Mouse (Mus musculus) forebrain, embryonic 16.5 days (tissue): ENCODE data around the gene Ascl5. TPM values are rescaled to one million over a fixed set of nuclear protein-coding genes. Genes with fewer than 3 reads are reported as not detected.

Experiments used
- ATAC-seq: fragments of 200-750 bp; cut with Nextera tagmentation; 2 replicates; pipeline ENCODE4 v1.8.0; 2017; ENCODE audit warnings: mild to moderate bottlenecking, moderate library complexity
- H3K27ac ChIP-seq: fragments of 300-500 bp; sonication (generic); 2 replicates; pipeline ENCODE4 v1.5.1; 2014; ENCODE audit warnings: low read length, control low read depth
- H3K27me3 ChIP-seq: fragments of 300-500 bp; sonication (generic); replicated peaks from 2 replicates; pipeline ENCODE4 v1.6.1; 2014; ENCODE audit warnings: low read length; ENCODE audit not compliant: control insufficient read depth, insufficient read depth
- H3K36me3 ChIP-seq: fragments of 300-500 bp; sonication (generic); 2 replicates; pipeline ENCODE4 v1.6.1; 2014; ENCODE audit not compliant: control insufficient read depth, insufficient read depth
- H3K4me1 ChIP-seq: fragments of 300-500 bp; sonication (generic); replicated peaks from 2 replicates; pipeline ENCODE4 v1.6.1; 2014; ENCODE audit warnings: low read length; ENCODE audit not compliant: control insufficient read depth, insufficient read depth
- H3K4me2 ChIP-seq: fragments of 300-500 bp; sonication (generic); 2 replicates; pipeline ENCODE4 v1.6.1; 2014; ENCODE audit warnings: mild to moderate bottlenecking, low read length, control low read depth
- H3K4me3 ChIP-seq: fragments of 300-500 bp; sonication (generic); replicated peaks from 2 replicates; pipeline ENCODE4 v1.5.1; 2014; ENCODE audit warnings: mild to moderate bottlenecking, low read length, control low read depth
- H3K9ac ChIP-seq: fragments of 300-500 bp; sonication (generic); replicated peaks from 2 replicates; pipeline ENCODE4 v1.6.1; 2014; ENCODE audit warnings: low read depth, low read length, control low read depth
- H3K9me3 ChIP-seq: fragments of 300-500 bp; sonication (generic); 2 replicates; pipeline ENCODE4 v1.6.1; 2016; ENCODE audit warnings: low read length; ENCODE audit not compliant: control insufficient read depth
- WGBS: fragments of 180-500 bp; shearing (Covaris S2); extraction: QIAGEN DNeasy Blood & Tissue Kit; methylation state at CpG from one replicate; pipeline ENCODE4 v1.1.7; 2014; 5-methylcytosine and 5-hydroxymethylcytosine counted together
- polyA plus RNA-seq: library from polyadenylated mRNA; unstranded; fragments of >200 nt; fragmentation: Nextera tagmentation; extraction: Ambion mirVana; gene quantifications from 2 replicates; pipeline ENCODE4 v1.2.1, GENCODE M21; 2015

Gene Ascl5
- polyA plus RNA-seq, 1 experiment from 2014 or later: not detected

DNA sequence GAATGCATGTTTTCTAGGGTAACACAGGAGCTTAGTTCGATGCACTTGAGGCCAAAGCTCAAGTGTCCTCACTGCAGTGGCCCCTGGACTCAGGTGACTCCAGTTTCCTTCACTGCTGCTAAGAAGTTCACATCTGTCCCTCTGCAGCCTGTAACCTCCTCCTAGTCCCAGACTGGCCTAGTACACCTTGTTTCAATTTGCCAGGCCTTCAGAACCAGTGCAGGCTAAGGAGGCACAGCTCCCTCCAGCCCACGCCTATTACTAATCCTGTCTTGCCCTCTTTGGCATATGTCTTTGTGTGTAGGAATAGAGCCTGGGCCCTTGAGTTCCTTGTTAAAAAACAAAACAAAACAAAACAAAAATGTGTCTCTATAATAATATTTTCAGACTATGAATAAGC is 33.3 kb upstream of the Ascl5 start:
- peak; percentile 30 for ATAC-seq
- Histone ChIP-seq H3K4me2 (peak overlapping the region; percentile 26; the same call in 1 of the 2 replicates), H3K4me1 (peaks cover 16% of the 10 kb centered on the region), H3K36me3 (peaks cover 3% of the 10 kb centered on the region; the same call in 1 of the 2 replicates), H3K27ac (peak overlapping the region; percentile 19), H3K9ac (no peak overlapping the region), H3K4me3 (peak overlapping the region; percentile 92), H3K27me3 (no peaks in the 10 kb centered on the region), H3K9me3 (no peaks in the 10 kb centered on the region)
- 80% methylated on average over 2 of the region's 2 CpGs for WGBS

GRCm38 (mm10) chr1:136017907-136018313 is 32.7 kb upstream of the Ascl5 start:
- Histone ChIP-seq H3K27ac (peak overlapping the region; percentile 60), H3K4me3 (peak overlapping the region; percentile 92), H3K27me3 (no peaks in the 10 kb centered on the region), H3K4me2 (peak overlapping the region; percentile 96), H3K4me1 (peaks cover 16% of the 10 kb centered on the region), H3K9ac (peak overlapping the region; percentile 88), H3K9me3 (no peaks in the 10 kb centered on the region), H3K36me3 (peaks cover 3% of the 10 kb centered on the region; the same call in 1 of the 2 replicates)
- WGBS: under 1% methylated on average over 22 of the region's 22 CpGs
- ATAC-seq: peak; percentile 100

GRCm38 (mm10) chr1:136018390-136019189 is 32.0 kb upstream of the Ascl5 start:
- 5% methylated on average over 24 of the region's 24 CpGs for WGBS
- Histone ChIP-seq H3K36me3 (peaks cover 3% of the 10 kb centered on the region; the same call in 1 of the 2 replicates), H3K9ac (peak overlapping the region; percentile 88), H3K4me3 (peak overlapping the region; percentile 92), H3K27me3 (no peaks in the 10 kb centered on the region), H3K9me3 (no peaks in the 10 kb centered on the region), H3K4me1 (peaks cover 16% of the 10 kb centered on the region), H3K4me2 (peak overlapping the region; percentile 96), H3K27ac (peak overlapping the region; percentile 60)
- peak; percentile 18 for ATAC-seq

DNA sequence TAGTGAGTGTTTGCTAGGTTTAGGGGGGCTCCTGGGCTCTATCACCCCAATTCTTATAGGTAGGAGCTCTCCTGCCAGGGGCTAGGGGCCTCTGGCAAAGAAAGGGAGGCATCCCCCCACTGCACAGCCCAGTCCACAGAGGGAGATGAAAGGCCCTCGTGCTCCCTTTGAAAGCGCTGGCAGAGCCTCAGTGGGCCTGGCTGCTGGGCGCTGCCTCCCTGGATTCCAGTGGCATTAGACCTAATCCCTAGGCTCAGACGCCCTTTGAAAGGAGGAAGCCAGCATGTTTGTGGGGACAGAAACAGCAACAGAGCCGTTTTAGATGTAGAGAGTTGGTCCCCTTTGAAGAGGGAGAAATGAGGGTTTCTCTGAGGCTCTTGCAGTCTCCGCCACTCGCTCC is 20.4 kb upstream of the Ascl5 start:
- Histone ChIP-seq H3K4me3 (no peak overlapping the region), H3K9me3 (no peaks in the 10 kb centered on the region), H3K9ac (no peak overlapping the region), H3K36me3 (peaks cover 26% of the 10 kb centered on the region), H3K27me3 (no peaks in the 10 kb centered on the region), H3K4me2 (no peak overlapping the region), H3K27ac (no peak overlapping the region), H3K4me1 (no peaks in the 10 kb centered on the region)
- ATAC-seq: no peak
- 24% methylated on average over 7 of the region's 7 CpGs for WGBS

- WGBS: 84% methylated on average over 8 of the region's 8 CpGs
- no peaks in the 10 kb centered on the region for H3K9me3 ChIP-seq
- no peaks in the 10 kb centered on the region for H3K4me1 ChIP-seq
- H3K9ac ChIP-seq: no peak overlapping the region
- no peak overlapping the region for H3K4me3 ChIP-seq
- H3K36me3 ChIP-seq: peaks cover 23% of the 10 kb centered on the region
- ATAC-seq: no peak
- no peak overlapping the region for H3K4me2 ChIP-seq
- H3K27ac ChIP-seq: no peak overlapping the region
- no peaks in the 10 kb centered on the region for H3K27me3 ChIP-seq
These were observed 18.9 kb upstream of the Ascl5 start for GRCm38 (mm10) chr1:136031697-136032096.

DNA sequence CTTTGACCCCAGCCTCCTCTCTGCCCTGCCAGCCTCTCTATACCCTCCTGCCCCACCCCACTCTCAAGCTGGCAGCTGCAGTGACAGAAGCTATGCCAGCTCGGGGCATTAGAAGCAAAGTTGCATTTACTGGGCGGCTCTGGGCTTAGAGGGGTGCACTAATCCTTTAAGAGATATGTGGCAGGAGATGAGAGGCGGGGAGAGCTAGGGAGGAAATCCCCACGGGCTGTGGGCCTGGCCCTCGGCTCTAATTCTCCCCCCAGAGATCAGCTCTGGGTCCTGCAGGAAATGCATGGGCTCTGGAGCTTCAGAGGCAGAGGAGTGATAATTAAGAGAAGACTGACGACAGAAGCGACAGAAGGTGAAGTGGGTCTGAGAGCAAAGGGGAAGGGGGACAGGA is 17.6 kb upstream of the Ascl5 start:
- Histone ChIP-seq H3K4me3 (no peak overlapping the region), H3K4me2 (no peak overlapping the region), H3K27ac (no peak overlapping the region), H3K9ac (no peak overlapping the region), H3K27me3 (no peaks in the 10 kb centered on the region), H3K9me3 (no peaks in the 10 kb centered on the region), H3K36me3 (peaks cover 20% of the 10 kb centered on the region), H3K4me1 (no peaks in the 10 kb centered on the region)
- WGBS: 70% methylated on average over 7 of the region's 7 CpGs
- ATAC-seq: no peak

- no peak for ATAC-seq
- H3K4me3 ChIP-seq: no peak overlapping the region
- H3K9me3 ChIP-seq: no peaks in the 10 kb centered on the region
- no peak overlapping the region for H3K9ac ChIP-seq
- H3K27me3 ChIP-seq: no peaks in the 10 kb centered on the region
- H3K4me2 ChIP-seq: no peak overlapping the region
- no peak overlapping the region for H3K27ac ChIP-seq
- 75% methylated on average over 5 of the region's 5 CpGs for WGBS
- H3K36me3 ChIP-seq: peaks cover 12% of the 10 kb centered on the region
- peaks cover 3% of the 10 kb centered on the region; the same call in 1 of the 2 replicates for H3K4me1 ChIP-seq
These were observed 11.7 kb upstream of the Ascl5 start for GRCm38 (mm10) chr1:136038746-136039538.

DNA sequence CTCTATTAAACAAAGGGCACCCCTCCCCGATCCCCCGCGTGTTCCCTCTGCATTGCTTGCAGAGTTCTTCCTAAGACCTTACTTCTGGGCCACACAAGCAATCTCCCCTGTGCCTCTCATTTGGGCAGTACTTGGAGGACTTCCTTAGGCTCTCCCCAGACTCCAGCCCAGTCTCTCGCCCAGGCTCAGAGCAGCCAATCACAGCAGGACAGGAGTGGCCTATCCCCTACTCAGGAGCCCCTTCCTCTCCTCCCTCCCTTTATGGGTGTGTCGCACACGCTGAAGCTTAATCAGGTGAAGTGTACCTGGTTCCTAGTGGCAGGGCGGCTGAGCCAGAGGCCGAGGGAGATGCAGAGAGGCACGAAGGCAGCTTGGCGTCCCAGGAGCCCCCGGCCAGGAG is 10.2 kb upstream of the Ascl5 start:
- no peaks in the 10 kb centered on the region for H3K9me3 ChIP-seq
- no peaks in the 10 kb centered on the region for H3K36me3 ChIP-seq
- H3K4me1 ChIP-seq: peaks cover 3% of the 10 kb centered on the region; the same call in 1 of the 2 replicates
- no peak overlapping the region for H3K4me2 ChIP-seq
- no peak for ATAC-seq
- WGBS: 10% methylated on average over 11 of the region's 11 CpGs
- H3K27ac ChIP-seq: no peak overlapping the region
- no peak overlapping the region for H3K4me3 ChIP-seq
- H3K9ac ChIP-seq: no peak overlapping the region
- H3K27me3 ChIP-seq: no peaks in the 10 kb centered on the region

DNA sequence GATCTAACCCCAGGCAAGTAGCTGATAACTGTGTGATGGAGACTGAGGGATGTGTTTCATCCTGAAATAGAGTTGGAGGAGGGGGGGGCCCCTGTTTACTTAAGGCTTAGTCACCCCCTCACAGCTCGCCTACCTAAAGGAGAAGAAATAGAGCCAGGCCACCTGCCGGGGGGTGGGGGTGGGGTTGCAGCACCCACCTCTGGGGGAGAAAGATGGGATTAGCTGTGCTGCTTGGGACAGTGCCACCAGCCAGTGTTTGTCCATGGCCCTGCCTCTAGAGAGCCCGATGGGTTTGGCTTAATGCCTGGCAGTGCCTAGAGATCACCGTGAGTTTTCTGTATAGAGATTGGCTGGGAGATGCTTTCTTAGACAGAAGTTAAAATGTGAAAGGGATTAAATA is 9.7 kb upstream of the Ascl5 start:
- H3K4me2 ChIP-seq: no peak overlapping the region
- no peak for ATAC-seq
- no peak overlapping the region for H3K27ac ChIP-seq
- H3K9ac ChIP-seq: no peak overlapping the region
- no peaks in the 10 kb centered on the region for H3K9me3 ChIP-seq
- H3K4me1 ChIP-seq: peaks cover 3% of the 10 kb centered on the region; the same call in 1 of the 2 replicates
- 16% methylated on average over 4 of the region's 4 CpGs for WGBS
- no peaks in the 10 kb centered on the region for H3K27me3 ChIP-seq
- H3K36me3 ChIP-seq: no peaks in the 10 kb centered on the region
- H3K4me3 ChIP-seq: no peak overlapping the region
